Mouse (Mus musculus) spleen, adult 12 weeks (tissue): ENCODE results near the gene Cd3eap.

Experiments
- DNase-seq: peaks from one replicate; pipeline ENCODE4 v3.0.0; 2022; ENCODE audit warnings: low spot score

Cd3eap gene

GRCm38 (mm10) chr7:19361720-19362119 lies 2.4 kb upstream of the Cd3eap start:
- DNase-seq: peak; percentile 83

- peak; percentile 61 for DNase-seq
These were observed 1.7 kb upstream of the Cd3eap start for GRCm38 (mm10) chr7:19360944-19361343.

GRCm38 (mm10) chr7:19359892-19360641 lies 784 bp upstream of the Cd3eap start:
- no peak for DNase-seq

GRCm38 (mm10) chr7:19358634-19359033 lies 649 bp downstream of the Cd3eap start:
- no peak for DNase-seq

- DNase-seq: no peak
These were observed 1.6 kb downstream of the Cd3eap start for GRCm38 (mm10) chr7:19357381-19358375.

- DNase-seq: no peak
These were observed 3.0 kb downstream of the Cd3eap start for GRCm38 (mm10) chr7:19356311-19356710.

GRCm38 (mm10) chr7:19354991-19355390 lies 4.3 kb downstream of the Cd3eap start:
- DNase-seq: no peak

- no peak for DNase-seq
These were observed 9.1 kb downstream of the Cd3eap start for GRCm38 (mm10) chr7:19350221-19350620.

- DNase-seq: no peak
These were observed 9.9 kb downstream of the Cd3eap start for GRCm38 (mm10) chr7:19349188-19349915.

GRCm38 (mm10) chr7:19344938-19345471 lies 14.3 kb downstream of the Cd3eap start:
- DNase-seq: peak; percentile 91

- DNase-seq: no peak
These were observed 14.9 kb downstream of the Cd3eap start, which contains the start of gene Ercc1 for GRCm38 (mm10) chr7:19344237-19344847. Gene Ercc1, plus strand, starts transcription at chr7:19344778.

- DNase-seq: no peak
These were observed 16.0 kb downstream of the Cd3eap start for GRCm38 (mm10) chr7:19343210-19343808.

GRCm38 (mm10) chr7:19342481-19343027 lies 16.7 kb downstream of the Cd3eap start:
- DNase-seq: no peak

GRCm38 (mm10) chr7:19341761-19342409 lies 17.4 kb downstream of the Cd3eap start:
- DNase-seq: no peak

GRCm38 (mm10) chr7:19341250-19341649 lies 18.0 kb downstream of the Cd3eap start:
- DNase-seq: no peak

GRCm38 (mm10) chr7:19338596-19338995 lies 20.7 kb downstream of the Cd3eap start:
- no peak for DNase-seq

GRCm38 (mm10) chr7:19338060-19338459 lies 21.2 kb downstream of the Cd3eap start:
- no peak for DNase-seq

GRCm38 (mm10) chr7:19337122-19337521 lies 22.2 kb downstream of the Cd3eap start:
- no peak for DNase-seq

- DNase-seq: no peak
These were observed 23.7 kb downstream of the Cd3eap start for GRCm38 (mm10) chr7:19335583-19335982.

GRCm38 (mm10) chr7:19332709-19333352 lies 26.5 kb downstream of the Cd3eap start:
- DNase-seq: peak; percentile 51
